Mouse (Mus musculus): ENCODE results near the gene Srp68. TPM values are rescaled to one million over a fixed set of nuclear protein-coding genes. Genes with fewer than 3 reads are reported as not detected.

Gene Srp68
- polyA plus RNA-seq, 1 experiment: 101 TPM

- Histone ChIP-seq H3K9me3 (replicated peaks; ENCODE audit: control insufficient read depth, insufficient read depth, low read length, poor library complexity, severe bottlenecking) (no peaks in the 10 kb centered on the region), H3K4me1 (ENCODE audit: control insufficient read depth, insufficient read depth, low read length) (peaks cover 3% of the 10 kb centered on the region), H3K4me3 (ENCODE audit: low read depth, low read length) (no peak overlapping the region), H3K27me3 (ENCODE audit: control insufficient read depth, insufficient read depth, low read length, poor library complexity, severe bottlenecking) (no peaks in the 10 kb centered on the region), H3K9ac (ENCODE audit: low read depth, poor library complexity, severe bottlenecking) (no peak overlapping the region), H3K36me3 (ENCODE audit: control insufficient read depth, insufficient read depth, low read length, poor library complexity, severe bottlenecking) (no peaks in the 10 kb centered on the region), H3K27ac (ENCODE audit: insufficient read depth, low read length) (no peak overlapping the region)
- no peak for TF ChIP-seq EP300 (IDR thresholded peaks at IDR 0.05; ENCODE audit: insufficient read depth, low read depth, low read length)
- no peak for TF ChIP-seq CTCF (IDR thresholded peaks at IDR 0.05; ENCODE audit: low read depth, low read length)
- TF ChIP-seq POLR2A (IDR thresholded peaks at IDR 0.05; ENCODE audit: insufficient read depth, low read length): no peak
Observed at GRCm38 (mm10) chr11:116290556-116290955, 16.5 kb upstream of the Srp68 start.

- Histone ChIP-seq H3K27me3 (ENCODE audit: control insufficient read depth, insufficient read depth, low read length, poor library complexity, severe bottlenecking) (no peaks in the 10 kb centered on the region), H3K4me1 (ENCODE audit: control insufficient read depth, insufficient read depth, low read length) (no peaks in the 10 kb centered on the region), H3K4me3 (ENCODE audit: low read depth, low read length) (no peak overlapping the region), H3K27ac (ENCODE audit: insufficient read depth, low read length) (no peak overlapping the region), H3K36me3 (ENCODE audit: control insufficient read depth, insufficient read depth, low read length, poor library complexity, severe bottlenecking) (no peaks in the 10 kb centered on the region), H3K9me3 (replicated peaks; ENCODE audit: control insufficient read depth, insufficient read depth, low read length, poor library complexity, severe bottlenecking) (no peaks in the 10 kb centered on the region), H3K9ac (ENCODE audit: low read depth, poor library complexity, severe bottlenecking) (no peak overlapping the region)
- TF ChIP-seq CTCF (IDR thresholded peaks at IDR 0.05; ENCODE audit: low read depth, low read length): no peak
- no peak for TF ChIP-seq EP300 (IDR thresholded peaks at IDR 0.05; ENCODE audit: insufficient read depth, low read depth, low read length)
- no peak for TF ChIP-seq POLR2A (IDR thresholded peaks at IDR 0.05; ENCODE audit: insufficient read depth, low read length)
Observed at GRCm38 (mm10) chr11:116287351-116287750, 13.3 kb upstream of the Srp68 start.

GRCm38 (mm10) chr11:116285770-116286191 is 11.8 kb upstream of the Srp68 start:
- no peaks in the 10 kb centered on the region for H3K27me3 ChIP-seq (ENCODE audit: control insufficient read depth, insufficient read depth, low read length, poor library complexity, severe bottlenecking)
- H3K27ac ChIP-seq (ENCODE audit: insufficient read depth, low read length): no peak overlapping the region
- no peak overlapping the region for H3K9ac ChIP-seq (ENCODE audit: low read depth, poor library complexity, severe bottlenecking)
- H3K4me1 ChIP-seq (ENCODE audit: control insufficient read depth, insufficient read depth, low read length): no peaks in the 10 kb centered on the region
- H3K36me3 ChIP-seq (ENCODE audit: control insufficient read depth, insufficient read depth, low read length, poor library complexity, severe bottlenecking): no peaks in the 10 kb centered on the region
- H3K9me3 ChIP-seq (replicated peaks; ENCODE audit: control insufficient read depth, insufficient read depth, low read length, poor library complexity, severe bottlenecking): no peaks in the 10 kb centered on the region
- TF ChIP-seq CTCF (IDR thresholded peaks at IDR 0.05; ENCODE audit: low read depth, low read length) (no peak), POLR2A (IDR thresholded peaks at IDR 0.05; ENCODE audit: insufficient read depth, low read length) (no peak), EP300 (IDR thresholded peaks at IDR 0.05; ENCODE audit: insufficient read depth, low read depth, low read length) (no peak)
- H3K4me3 ChIP-seq (ENCODE audit: low read depth, low read length): no peak overlapping the region

- no peaks in the 10 kb centered on the region for H3K9me3 ChIP-seq (replicated peaks; ENCODE audit: control insufficient read depth, insufficient read depth, low read length, poor library complexity, severe bottlenecking)
- no peak overlapping the region for H3K9ac ChIP-seq (ENCODE audit: low read depth, poor library complexity, severe bottlenecking)
- no peaks in the 10 kb centered on the region for H3K36me3 ChIP-seq (ENCODE audit: control insufficient read depth, insufficient read depth, low read length, poor library complexity, severe bottlenecking)
- no peaks in the 10 kb centered on the region for H3K27me3 ChIP-seq (ENCODE audit: control insufficient read depth, insufficient read depth, low read length, poor library complexity, severe bottlenecking)
- H3K27ac ChIP-seq (ENCODE audit: insufficient read depth, low read length): no peak overlapping the region
- H3K4me1 ChIP-seq (ENCODE audit: control insufficient read depth, insufficient read depth, low read length): no peaks in the 10 kb centered on the region
- TF ChIP-seq EP300 (IDR thresholded peaks at IDR 0.05; ENCODE audit: insufficient read depth, low read depth, low read length) (no peak), CTCF (IDR thresholded peaks at IDR 0.05; ENCODE audit: low read depth, low read length) (no peak), POLR2A (IDR thresholded peaks at IDR 0.05; ENCODE audit: insufficient read depth, low read length) (no peak)
- no peak overlapping the region for H3K4me3 ChIP-seq (ENCODE audit: low read depth, low read length)
Observed at GRCm38 (mm10) chr11:116283982-116284381, 10.0 kb upstream of the Srp68 start.

GRCm38 (mm10) chr11:116282912-116283521 is 9.0 kb upstream of the Srp68 start:
- Histone ChIP-seq H3K36me3 (ENCODE audit: control insufficient read depth, insufficient read depth, low read length, poor library complexity, severe bottlenecking) (no peaks in the 10 kb centered on the region), H3K27ac (ENCODE audit: insufficient read depth, low read length) (no peak overlapping the region), H3K4me1 (ENCODE audit: control insufficient read depth, insufficient read depth, low read length) (no peaks in the 10 kb centered on the region), H3K9ac (ENCODE audit: low read depth, poor library complexity, severe bottlenecking) (no peak overlapping the region), H3K27me3 (ENCODE audit: control insufficient read depth, insufficient read depth, low read length, poor library complexity, severe bottlenecking) (no peaks in the 10 kb centered on the region), H3K9me3 (replicated peaks; ENCODE audit: control insufficient read depth, insufficient read depth, low read length, poor library complexity, severe bottlenecking) (no peaks in the 10 kb centered on the region), H3K4me3 (ENCODE audit: low read depth, low read length) (peak overlapping the region; percentile 24)
- no peak for TF ChIP-seq CTCF (IDR thresholded peaks at IDR 0.05; ENCODE audit: low read depth, low read length)

GRCm38 (mm10) chr11:116282089-116282488 is 8.1 kb upstream of the Srp68 start:
- Histone ChIP-seq H3K4me3 (ENCODE audit: low read depth, low read length) (no peak overlapping the region), H3K27ac (ENCODE audit: insufficient read depth, low read length) (no peak overlapping the region), H3K27me3 (ENCODE audit: control insufficient read depth, insufficient read depth, low read length, poor library complexity, severe bottlenecking) (no peaks in the 10 kb centered on the region), H3K4me1 (ENCODE audit: control insufficient read depth, insufficient read depth, low read length) (no peaks in the 10 kb centered on the region), H3K36me3 (ENCODE audit: control insufficient read depth, insufficient read depth, low read length, poor library complexity, severe bottlenecking) (no peaks in the 10 kb centered on the region), H3K9ac (ENCODE audit: low read depth, poor library complexity, severe bottlenecking) (no peak overlapping the region), H3K9me3 (replicated peaks; ENCODE audit: control insufficient read depth, insufficient read depth, low read length, poor library complexity, severe bottlenecking) (no peaks in the 10 kb centered on the region)
- TF ChIP-seq POLR2A (IDR thresholded peaks at IDR 0.05; ENCODE audit: insufficient read depth, low read length) (no peak), EP300 (IDR thresholded peaks at IDR 0.05; ENCODE audit: insufficient read depth, low read depth, low read length) (0 out of 2 replicates have a peak, but pooled peaks have one; percentile 30), CTCF (IDR thresholded peaks at IDR 0.05; ENCODE audit: low read depth, low read length) (peak; percentile 24)

All from ES-Bruce4 (cell line).